Mouse (Mus musculus): ENCODE results near the gene Insc.

Insc gene

GRCm38 (mm10) chr7:114827360-114827759 is 83.9 kb downstream of the Insc start:
- DNase-seq (ENCODE audit: low spot score), result no peak

GRCm38 (mm10) chr7:114832257-114832940 is 88.9 kb downstream of the Insc start:
- DNase-seq (ENCODE audit: low spot score), result no peak

- no peak for DNase-seq (ENCODE audit: low spot score)
These were observed 91.0 kb downstream of the Insc start for GRCm38 (mm10) chr7:114834504-114834903.

GRCm38 (mm10) chr7:114837268-114837667 is 93.8 kb downstream of the Insc start:
- DNase-seq (ENCODE audit: low spot score), result no peak

GRCm38 (mm10) chr7:114840029-114840745 is 96.7 kb downstream of the Insc start:
- DNase-seq (ENCODE audit: low spot score), result no peak

GRCm38 (mm10) chr7:114842644-114843211 is 99.2 kb downstream of the Insc start:
- no peak for DNase-seq (ENCODE audit: low spot score)

- no peak for DNase-seq (ENCODE audit: low spot score)
These were observed 103.7 kb downstream of the Insc start for GRCm38 (mm10) chr7:114847179-114847578.

GRCm38 (mm10) chr7:114852387-114852786 is 108.9 kb downstream of the Insc start:
- no peak for DNase-seq (ENCODE audit: low spot score)

GRCm38 (mm10) chr7:114854169-114854568 is 110.7 kb downstream of the Insc start:
- DNase-seq (ENCODE audit: low spot score), result no peak

GRCm38 (mm10) chr7:114860858-114861523 is 117.5 kb downstream of the Insc start:
- no peak for DNase-seq (ENCODE audit: low spot score)

GRCm38 (mm10) chr7:114873315-114874012 is 130.0 kb downstream of the Insc start:
- DNase-seq (ENCODE audit: low spot score), result no peak

GRCm38 (mm10) chr7:114874032-114874441 is 130.5 kb downstream of the Insc start:
- DNase-seq (ENCODE audit: low spot score), result no peak

GRCm38 (mm10) chr7:114874579-114874978 is 131.1 kb downstream of the Insc start:
- no peak for DNase-seq (ENCODE audit: low spot score)

GRCm38 (mm10) chr7:114883602-114884001 is 140.1 kb downstream of the Insc start:
- no peak for DNase-seq (ENCODE audit: low spot score)

- no peak for DNase-seq (ENCODE audit: low spot score)
These were observed 143.4 kb downstream of the Insc start for GRCm38 (mm10) chr7:114886933-114887332.

GRCm38 (mm10) chr7:114890215-114890614 is 146.7 kb downstream of the Insc start:
- DNase-seq (ENCODE audit: low spot score), result no peak

GRCm38 (mm10) chr7:114892618-114893257 is 149.2 kb downstream of the Insc start:
- no peak for DNase-seq (ENCODE audit: low spot score)

- DNase-seq (ENCODE audit: low spot score), result no peak
These were observed 150.4 kb downstream of the Insc start for GRCm38 (mm10) chr7:114893889-114894288.

- DNase-seq (ENCODE audit: low spot score), result no peak
These were observed 153.6 kb downstream of the Insc start for GRCm38 (mm10) chr7:114896966-114897697.

All from ovary, adult 18-20 months (tissue).